Mouse (Mus musculus): ENCODE results near the gene Gm20604.

Gm20604 gene

GRCm38 (mm10) chr12:102757055-102757688, 1.3 kb downstream of the Gm20604 start:
- POLR2A ChIA-PET: interaction anchor here (0.6 to 5.5 kb wide), 46 partner anchors 9 to 669 kb away, joined by 3 to 52 read pairs (median 4); partner anchors contain the start of genes Moap1 (in 4 of the 4), Tmem251 (in 4 of the 4), Golga5 (in 2 of the 4) and Ddx24 (in 1 of the 4)

GRCm38 (mm10) chr12:102756304-102756703, 2.2 kb downstream of the Gm20604 start:
- ChIA-PET POLR2A (interaction anchor here (0.6 to 5.5 kb wide), 22 partner anchors 9 to 1983 kb away, joined by 3 to 52 read pairs (median 6); partner anchors contain the start of genes Moap1 (in 4 of the 4) and Tmem251 (in 4 of the 4)), CTCF (interaction anchor here in 2 of 4 experiments (1.2 to 1.7 kb wide), 2 partner anchors 13 to 22 kb away, joined by 5 to 7 read pairs; partner anchors contain the start of genes Moap1 (in 1 of the 2) and Tmem251 (in 1 of the 2))

More at GRCm38 (mm10) chr12:102757055-102757688, 1.3 kb downstream of the Gm20604 start:
- CTCF ChIA-PET: interaction anchor here (0.5 to 1.9 kb wide), 15 partner anchors 12 to 458 kb away, joined by 3 to 9 read pairs (median 4); partner anchors contain the start of genes Golga5 (in 1 of the 4), Moap1 (in 1 of the 4) and Tmem251 (in 1 of the 4)

GRCm38 (mm10) chr12:102748256-102748655, 10.2 kb downstream of the Gm20604 start:
- CTCF ChIA-PET: interaction anchor here in 2 of 4 experiments (0.6 to 1.1 kb wide), 2 partner anchors 8 to 248 kb away, joined by 3 read pairs; no protein-coding TSS in a partner anchor
- POLR2A ChIA-PET: interaction anchor here in 2 of 4 experiments (0.6 to 3.6 kb wide), 8 partner anchors 8 to 422 kb away, joined by 3 to 29 read pairs (median 4); partner anchors contain the start of genes Gm28051 (in 2 of the 2), Gon7 (in 2 of the 2), Ubr7 (in 2 of the 2) and Gm20604 (in 1 of the 2)

- POLR2A ChIA-PET: interaction anchor here in 3 of 4 experiments (1.2 to 4.1 kb wide), 15 partner anchors 10 to 787 kb away, joined by 3 to 60 read pairs (median 7); partner anchors contain the start of genes Gm20604 (in 2 of the 3), Gm28051 (in 2 of the 3), Gon7 (in 2 of the 3) and Ubr7 (in 2 of the 3)
- CTCF ChIA-PET: interaction anchor here in 1 of 4 experiments (1.1 to 1.7 kb wide), 2 partner anchors 220 to 245 kb away, joined by 3 to 6 read pairs; no protein-coding TSS in a partner anchor
Observed at GRCm38 (mm10) chr12:102744839-102745238, 13.6 kb downstream of the Gm20604 start.

GRCm38 (mm10) chr12:102743589-102744574, 14.6 kb downstream of the Gm20604 start, which contains the start of the genes Moap1 and Tmem251:
TSS of gene Moap1 (minus strand) at chr12:102743661.
TSS of gene Tmem251 (plus strand) at chr12:102743762.
- POLR2A ChIA-PET: interaction anchor here (0.5 to 4.1 kb wide), 78 partner anchors 8 to 828 kb away, joined by 3 to 60 read pairs (median 4); partner anchors contain the start of genes Gm20604 (in 3 of the 4), Gm28051 (in 3 of the 4), Gon7 (in 3 of the 4) and Ubr7 (in 3 of the 4)
- CTCF ChIA-PET: interaction anchor here in 3 of 4 experiments (0.6 to 1.7 kb wide), 17 partner anchors 8 to 275 kb away, joined by 3 to 7 read pairs (median 3); partner anchors contain the start of genes Itpk1 (in 2 of the 3), Gm28051 (in 1 of the 3), Golga5 (in 1 of the 3) and Gon7 (in 1 of the 3)

GRCm38 (mm10) chr12:102743036-102743588, 15.4 kb downstream of the Gm20604 start:
- ChIA-PET CTCF (interaction anchor here in 3 of 4 experiments (0.7 to 1.7 kb wide), 12 partner anchors 12 to 274 kb away, joined by 3 to 7 read pairs (median 4); partner anchors contain the start of genes Itpk1 (in 2 of the 3), Gm28051 (in 1 of the 3), Golga5 (in 1 of the 3) and Gon7 (in 1 of the 3)), POLR2A (interaction anchor here (0.6 to 4.8 kb wide), 71 partner anchors 8 to 789 kb away, joined by 3 to 60 read pairs (median 5); partner anchors contain the start of genes Gm20604 (in 3 of the 4), Gm28051 (in 3 of the 4), Gon7 (in 3 of the 4) and Ubr7 (in 3 of the 4))

GRCm38 (mm10) chr12:102742056-102742455, 16.4 kb downstream of the Gm20604 start:
- CTCF ChIA-PET: interaction anchor here in 1 of 4 experiments (0.6 kb wide), 1 partner anchor 30 kb away, joined by 3 read pairs; no protein-coding TSS in a partner anchor
- POLR2A ChIA-PET: interaction anchor here in 2 of 4 experiments (0.7 to 4.8 kb wide), 6 partner anchors 12 to 39 kb away, joined by 3 to 38 read pairs (median 3); no protein-coding TSS in a partner anchor

GRCm38 (mm10) chr12:102740285-102740684, 18.2 kb downstream of the Gm20604 start:
- ChIA-PET CTCF (interaction anchor here (0.6 to 1.8 kb wide), 32 partner anchors 8 to 1813 kb away, joined by 3 to 12 read pairs (median 3); partner anchors contain the start of genes Gm28051 (in 2 of the 4), Golga5 (in 2 of the 4), Gon7 (in 2 of the 4) and Ubr7 (in 2 of the 4)), POLR2A (interaction anchor here in 3 of 4 experiments (0.7 to 32.5 kb wide), 14 partner anchors 8 to 765 kb away, joined by 3 to 1125 read pairs (median 4); partner anchors contain the start of genes Cpsf2 (in 1 of the 3), Gm20604 (in 1 of the 3), Gm28051 (in 1 of the 3) and Gon7 (in 1 of the 3))

- CTCF ChIA-PET: interaction anchor here (0.6 to 1.8 kb wide), 8 partner anchors 18 to 278 kb away, joined by 3 to 7 read pairs (median 3); partner anchors contain the start of genes Gm28051 (in 1 of the 4), Gon7 (in 1 of the 4) and Ubr7 (in 1 of the 4)
- POLR2A ChIA-PET: interaction anchor here in 2 of 4 experiments (0.6 to 32.5 kb wide), 9 partner anchors 8 to 300 kb away, joined by 3 to 1125 read pairs (median 3); partner anchors contain the start of genes Itpk1 (in 1 of the 2) and Lgmn (in 1 of the 2)
Observed at GRCm38 (mm10) chr12:102739096-102739495, 19.4 kb downstream of the Gm20604 start.

- ChIA-PET POLR2A (interaction anchor here in 3 of 4 experiments (0.8 to 32.5 kb wide), 8 partner anchors 11 to 342 kb away, joined by 3 to 1125 read pairs (median 12); partner anchors contain the start of genes Itpk1 (in 2 of the 3), Moap1 (in 2 of the 3), Tmem251 (in 2 of the 3) and Lgmn (in 1 of the 3)), CTCF (interaction anchor here in 3 of 4 experiments (0.6 to 2.3 kb wide), 19 partner anchors 10 to 477 kb away, joined by 3 to 9 read pairs (median 4); partner anchors contain the start of gene Lgmn (in 1 of the 3))
Observed at GRCm38 (mm10) chr12:102733381-102733780, 25.1 kb downstream of the Gm20604 start.

GRCm38 (mm10) chr12:102730798-102731619, 27.5 kb downstream of the Gm20604 start:
- ChIA-PET CTCF (interaction anchor here in 3 of 4 experiments (0.6 to 2.6 kb wide), 14 partner anchors 9 to 262 kb away, joined by 3 to 8 read pairs (median 4); partner anchors contain the start of genes Golga5 (in 1 of the 3), Itpk1 (in 1 of the 3), Moap1 (in 1 of the 3) and Tmem251 (in 1 of the 3)), POLR2A (interaction anchor here (0.6 to 32.5 kb wide), 31 partner anchors 9 to 596 kb away, joined by 3 to 1125 read pairs (median 6); partner anchors contain the start of genes Moap1 (in 4 of the 4), Tmem251 (in 4 of the 4), Gm28051 (in 2 of the 4) and Golga5 (in 2 of the 4))

GRCm38 (mm10) chr12:102729855-102730797, 28.3 kb downstream of the Gm20604 start:
- ChIA-PET POLR2A (interaction anchor here (0.6 to 32.5 kb wide), 38 partner anchors 9 to 597 kb away, joined by 3 to 1125 read pairs (median 5); partner anchors contain the start of genes Moap1 (in 4 of the 4), Tmem251 (in 4 of the 4), Gm28051 (in 2 of the 4) and Golga5 (in 2 of the 4)), CTCF (interaction anchor here in 3 of 4 experiments (0.6 to 2.6 kb wide), 15 partner anchors 8 to 261 kb away, joined by 3 to 8 read pairs (median 4); partner anchors contain the start of genes Golga5 (in 1 of the 3), Itpk1 (in 1 of the 3), Moap1 (in 1 of the 3) and Tmem251 (in 1 of the 3))

GRCm38 (mm10) chr12:102725761-102726175, 32.7 kb downstream of the Gm20604 start:
- CTCF ChIA-PET: interaction anchor here (0.6 to 2.0 kb wide), 9 partner anchors 9 to 226 kb away, joined by 3 to 17 read pairs (median 4); partner anchors contain the start of gene Itpk1 (in 1 of the 4)
- POLR2A ChIA-PET: interaction anchor here in 3 of 4 experiments (0.8 to 32.5 kb wide), 21 partner anchors 11 to 286 kb away, joined by 3 to 1125 read pairs (median 4); partner anchors contain the start of genes Moap1 (in 3 of the 3), Tmem251 (in 3 of the 3), Gm28051 (in 2 of the 3) and Golga5 (in 2 of the 3)

Measured in embryonic stem cell, embryonic (primary cell).